Mouse (Mus musculus): ENCODE data around the gene Pde4dip.

DNA sequence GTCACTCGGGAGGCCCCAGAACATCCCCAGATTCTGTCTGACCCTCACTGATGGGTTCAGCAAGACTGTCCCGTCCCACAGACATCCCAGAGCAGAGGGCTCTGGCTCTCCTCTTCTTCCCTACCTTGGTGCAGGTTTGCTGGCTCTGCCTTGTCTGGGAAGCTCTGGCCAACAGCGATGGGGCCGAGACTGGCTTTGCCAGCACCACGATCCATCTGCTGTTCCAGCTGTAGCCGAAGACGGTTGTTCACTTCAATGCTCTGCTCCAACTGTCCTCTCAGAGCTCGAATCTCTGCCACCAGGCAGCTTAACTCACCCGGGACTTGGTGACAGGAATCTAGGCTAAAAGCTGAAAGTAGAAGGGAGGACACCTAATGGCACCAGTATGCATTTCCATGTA lies 191.6 kb downstream of the Pde4dip start:
- TF ChIP-seq GATA1 (IDR thresholded peaks at IDR 0.05; ENCODE audit: low read length) (no peak), TAL1 (IDR thresholded peaks at IDR 0.05; ENCODE audit: low read length) (no peak)

Measured in erythroblast, embryonic 14.5 days (primary cell).